Mouse (Mus musculus): ENCODE results near the gene Mettl1. TPM values are rescaled to one million over a fixed set of nuclear protein-coding genes. Genes with fewer than 3 reads are reported as not detected.

Gene Mettl1
- polyA plus RNA-seq, 1 experiment from 2014 or later, result 47.6 TPM

- ATAC-seq (ENCODE audit: insufficient number of reproducible peaks, low FRiP score, low TSS enrichment, low read depth) (no peak), DNase-seq (ENCODE audit: low spot score) (peak; percentile 48)
- no peak overlapping the region for H3K27ac ChIP-seq (replicated peaks; ENCODE audit: low read depth, low read length)
- WGBS, result 1% methylated on average over 62 of the region's 70 CpGs
- H3K9me3 ChIP-seq (ENCODE audit: control insufficient read depth, low read length), result 0 out of 2 replicates have a peak, but pooled peaks cover 3% of the 10 kb centered on the region
- peaks cover 26% of the 10 kb centered on the region for H3K4me1 ChIP-seq (ENCODE audit: control insufficient read depth, insufficient read depth, low read length)
- peak overlapping the region; percentile 43 for H3K4me3 ChIP-seq (ENCODE audit: low read depth, low read length)
- H3K9ac ChIP-seq (ENCODE audit: low read length), result peak overlapping the region; percentile 43
- no peaks in the 10 kb centered on the region for H3K36me3 ChIP-seq (ENCODE audit: control insufficient read depth, insufficient read depth, low read length)
- H3K27me3 ChIP-seq (ENCODE audit: control insufficient read depth, insufficient read depth, low read length), result peaks cover 79% of the 10 kb centered on the region
- H3K4me2 ChIP-seq (ENCODE audit: low read depth, severe bottlenecking), result peak overlapping the region; percentile 92
These were observed 38.6 kb downstream of the Mettl1 start for GRCm38 (mm10) chr10:127079665-127080391.

- H3K36me3 ChIP-seq (ENCODE audit: control insufficient read depth, insufficient read depth, low read length), result no peaks in the 10 kb centered on the region
- H3K9ac ChIP-seq (ENCODE audit: low read length), result no peak overlapping the region
- no peak overlapping the region; the same call in 1 of the 2 replicates for H3K4me3 ChIP-seq (ENCODE audit: low read depth, low read length)
- no peak for DNase-seq (ENCODE audit: low spot score)
- WGBS, result 1% methylated on average over 48 of the region's 48 CpGs
- H3K4me2 ChIP-seq (ENCODE audit: low read depth, severe bottlenecking), result peak overlapping the region; percentile 27; the same call in 1 of the 2 replicates
- H3K4me1 ChIP-seq (ENCODE audit: control insufficient read depth, insufficient read depth, low read length), result peaks cover 26% of the 10 kb centered on the region
- 0 out of 2 replicates have a peak, but pooled peaks cover 3% of the 10 kb centered on the region for H3K9me3 ChIP-seq (ENCODE audit: control insufficient read depth, low read length)
- no peak for ATAC-seq (ENCODE audit: insufficient number of reproducible peaks, low FRiP score, low TSS enrichment, low read depth)
- H3K27me3 ChIP-seq (ENCODE audit: control insufficient read depth, insufficient read depth, low read length), result peaks cover 78% of the 10 kb centered on the region
- no peak overlapping the region for H3K27ac ChIP-seq (replicated peaks; ENCODE audit: low read depth, low read length)
These were observed 39.9 kb downstream of the Mettl1 start for GRCm38 (mm10) chr10:127080901-127081780.

GRCm38 (mm10) chr10:127081996-127082620 lies 40.9 kb downstream of the Mettl1 start:
- ATAC-seq (ENCODE audit: insufficient number of reproducible peaks, low FRiP score, low TSS enrichment, low read depth) (no peak), DNase-seq (ENCODE audit: low spot score) (peak; percentile 55)
- Histone ChIP-seq H3K36me3 (ENCODE audit: control insufficient read depth, insufficient read depth, low read length) (no peaks in the 10 kb centered on the region), H3K27ac (replicated peaks; ENCODE audit: low read depth, low read length) (no peak overlapping the region), H3K4me3 (ENCODE audit: low read depth, low read length) (no peak overlapping the region), H3K4me2 (ENCODE audit: low read depth, severe bottlenecking) (no peak overlapping the region), H3K9me3 (ENCODE audit: control insufficient read depth, low read length) (0 out of 2 replicates have a peak, but pooled peaks cover 3% of the 10 kb centered on the region), H3K9ac (ENCODE audit: low read length) (no peak overlapping the region; the same call in 1 of the 2 replicates), H3K27me3 (ENCODE audit: control insufficient read depth, insufficient read depth, low read length) (peaks cover 72% of the 10 kb centered on the region), H3K4me1 (ENCODE audit: control insufficient read depth, insufficient read depth, low read length) (peaks cover 26% of the 10 kb centered on the region)
- WGBS, result 28% methylated on average over 8 of the region's 8 CpGs

- DNase-seq (ENCODE audit: low spot score) (no peak), ATAC-seq (ENCODE audit: insufficient number of reproducible peaks, low FRiP score, low TSS enrichment, low read depth) (no peak)
- Histone ChIP-seq H3K9me3 (ENCODE audit: control insufficient read depth, low read length) (0 out of 2 replicates have a peak, but pooled peaks cover 3% of the 10 kb centered on the region), H3K27me3 (ENCODE audit: control insufficient read depth, insufficient read depth, low read length) (peaks cover 64% of the 10 kb centered on the region), H3K9ac (ENCODE audit: low read length) (no peak overlapping the region), H3K36me3 (ENCODE audit: control insufficient read depth, insufficient read depth, low read length) (no peaks in the 10 kb centered on the region), H3K4me2 (ENCODE audit: low read depth, severe bottlenecking) (no peak overlapping the region), H3K4me1 (ENCODE audit: control insufficient read depth, insufficient read depth, low read length) (peaks cover 21% of the 10 kb centered on the region), H3K4me3 (ENCODE audit: low read depth, low read length) (no peak overlapping the region), H3K27ac (replicated peaks; ENCODE audit: low read depth, low read length) (no peak overlapping the region)
- 25% methylated on average over 8 of the region's 8 CpGs for WGBS
These were observed 42.2 kb downstream of the Mettl1 start for GRCm38 (mm10) chr10:127083292-127083914.

- Histone ChIP-seq H3K27ac (replicated peaks; ENCODE audit: low read depth, low read length) (no peak overlapping the region), H3K27me3 (ENCODE audit: control insufficient read depth, insufficient read depth, low read length) (peaks cover 61% of the 10 kb centered on the region), H3K9me3 (ENCODE audit: control insufficient read depth, low read length) (0 out of 2 replicates have a peak, but pooled peaks cover 3% of the 10 kb centered on the region), H3K4me1 (ENCODE audit: control insufficient read depth, insufficient read depth, low read length) (peaks cover 21% of the 10 kb centered on the region), H3K4me3 (ENCODE audit: low read depth, low read length) (no peak overlapping the region), H3K36me3 (ENCODE audit: control insufficient read depth, insufficient read depth, low read length) (no peaks in the 10 kb centered on the region), H3K9ac (ENCODE audit: low read length) (no peak overlapping the region), H3K4me2 (ENCODE audit: low read depth, severe bottlenecking) (no peak overlapping the region)
- 49% methylated on average over 5 of the region's 5 CpGs for WGBS
- DNase-seq (ENCODE audit: low spot score), result no peak
- ATAC-seq (ENCODE audit: insufficient number of reproducible peaks, low FRiP score, low TSS enrichment, low read depth), result no peak
These were observed 42.7 kb downstream of the Mettl1 start for GRCm38 (mm10) chr10:127083915-127084306.

GRCm38 (mm10) chr10:127085052-127085451 lies 43.8 kb downstream of the Mettl1 start:
- Histone ChIP-seq H3K27ac (replicated peaks; ENCODE audit: low read depth, low read length) (no peak overlapping the region), H3K27me3 (ENCODE audit: control insufficient read depth, insufficient read depth, low read length) (peaks cover 60% of the 10 kb centered on the region), H3K4me3 (ENCODE audit: low read depth, low read length) (no peak overlapping the region), H3K9me3 (ENCODE audit: control insufficient read depth, low read length) (0 out of 2 replicates have a peak, but pooled peaks cover under 1% of the 10 kb centered on the region), H3K36me3 (ENCODE audit: control insufficient read depth, insufficient read depth, low read length) (no peaks in the 10 kb centered on the region), H3K9ac (ENCODE audit: low read length) (no peak overlapping the region), H3K4me2 (ENCODE audit: low read depth, severe bottlenecking) (no peak overlapping the region), H3K4me1 (ENCODE audit: control insufficient read depth, insufficient read depth, low read length) (peaks cover 10% of the 10 kb centered on the region)
- ATAC-seq (ENCODE audit: insufficient number of reproducible peaks, low FRiP score, low TSS enrichment, low read depth), result no peak
- WGBS, result 82% methylated on average over 9 of the region's 9 CpGs
- DNase-seq (ENCODE audit: low spot score), result no peak

- Histone ChIP-seq H3K36me3 (ENCODE audit: control insufficient read depth, insufficient read depth, low read length) (no peaks in the 10 kb centered on the region), H3K4me1 (ENCODE audit: control insufficient read depth, insufficient read depth, low read length) (peaks cover 7% of the 10 kb centered on the region), H3K27ac (replicated peaks; ENCODE audit: low read depth, low read length) (no peak overlapping the region), H3K27me3 (ENCODE audit: control insufficient read depth, insufficient read depth, low read length) (peaks cover 60% of the 10 kb centered on the region), H3K9ac (ENCODE audit: low read length) (no peak overlapping the region), H3K4me2 (ENCODE audit: low read depth, severe bottlenecking) (no peak overlapping the region), H3K4me3 (ENCODE audit: low read depth, low read length) (no peak overlapping the region), H3K9me3 (ENCODE audit: control insufficient read depth, low read length) (no peaks in the 10 kb centered on the region)
- DNase-seq (ENCODE audit: low spot score) (no peak), ATAC-seq (ENCODE audit: insufficient number of reproducible peaks, low FRiP score, low TSS enrichment, low read depth) (no peak)
- 75% methylated on average over 6 of the region's 6 CpGs for WGBS
These were observed 44.4 kb downstream of the Mettl1 start for GRCm38 (mm10) chr10:127085633-127086032.
